Mouse (Mus musculus) intestine, embryonic 14.5 days (tissue): ENCODE measurements around the gene Mphosph9. TPM values are rescaled to one million over a fixed set of nuclear protein-coding genes. Genes with fewer than 3 reads are reported as not detected.

Experiments used
- ATAC-seq: fragments of 200-750 bp; cut with Nextera tagmentation; replicated peaks from 2 replicates; pipeline ENCODE4 v1.8.0; 2017; ENCODE audit warnings: low read depth, moderate number of reproducible peaks, moderate TSS enrichment, moderate library complexity; ENCODE audit not compliant: low FRiP score, low TSS enrichment
- DNase-seq: peaks from one replicate; pipeline ENCODE4 v3.0.0-alpha.2; 2018; ENCODE audit warnings: low spot score
- H3K27ac ChIP-seq: fragments of 300-500 bp; sonication (generic); 2 replicates; pipeline ENCODE4 v1.5.1; 2014; ENCODE audit warnings: low read depth, mild to moderate bottlenecking, control low read depth
- H3K27me3 ChIP-seq: fragments of 300-500 bp; sonication (generic); replicated peaks from 2 replicates; pipeline ENCODE4 v1.6.1; 2014; ENCODE audit warnings: low read length, control low read depth; ENCODE audit not compliant: control insufficient read depth, insufficient read depth
- H3K36me3 ChIP-seq: fragments of 300-500 bp; sonication (generic); 2 replicates; pipeline ENCODE4 v1.6.1; 2014; ENCODE audit warnings: low read length, control low read depth; ENCODE audit not compliant: control insufficient read depth, insufficient read depth
- H3K4me1 ChIP-seq: fragments of 300-500 bp; sonication (generic); replicated peaks from 2 replicates; pipeline ENCODE4 v1.6.1; 2014; ENCODE audit warnings: low read length, control low read depth, mixed read lengths; ENCODE audit not compliant: control insufficient read depth, insufficient read depth
- H3K4me2 ChIP-seq: fragments of 300-500 bp; sonication (generic); 2 replicates; pipeline ENCODE4 v1.6.1; 2014; ENCODE audit warnings: low read length
- H3K4me3 ChIP-seq: fragments of 300-500 bp; sonication (generic); 2 replicates; pipeline ENCODE4 v1.5.1; 2014; ENCODE audit warnings: low read depth, low read length, control low read depth, mixed read lengths
- H3K9ac ChIP-seq: fragments of 300-500 bp; sonication (generic); 2 replicates; pipeline ENCODE4 v1.6.1; 2014; ENCODE audit warnings: mild to moderate bottlenecking, low read length
- H3K9me3 ChIP-seq: fragments of 300-500 bp; sonication (generic); 2 replicates; pipeline ENCODE4 v1.6.1; 2016; ENCODE audit warnings: low read length, control low read depth; ENCODE audit not compliant: control insufficient read depth
- WGBS: fragments of 180-500 bp; shearing (Covaris S2); extraction: QIAGEN DNeasy Blood & Tissue Kit; methylation state at CpG from one replicate; pipeline ENCODE4 v1.1.7; 2014; 5-methylcytosine and 5-hydroxymethylcytosine counted together
- polyA plus RNA-seq: library from polyadenylated mRNA; unstranded; fragments of >200 nt; fragmentation: Nextera tagmentation; extraction: Ambion mirVana; gene quantifications from 2 replicates; pipeline ENCODE4 v1.2.1, GENCODE M21; 2014

Gene Mphosph9
- polyA plus RNA-seq, 1 experiment from 2014 or later, result 13.6 TPM

GRCm38 (mm10) chr5:124244449-124244848 lies 83.3 kb downstream of the Mphosph9 start:
- H3K4me3 ChIP-seq, result no peak overlapping the region
- H3K27me3 ChIP-seq, result no peaks in the 10 kb centered on the region
- H3K9me3 ChIP-seq, result no peaks in the 10 kb centered on the region
- no peak overlapping the region for H3K9ac ChIP-seq
- H3K27ac ChIP-seq, result no peak overlapping the region
- H3K36me3 ChIP-seq, result peaks cover 13% of the 10 kb centered on the region; the same call in 1 of the 2 replicates
- DNase-seq (no peak), ATAC-seq (no peak)
- H3K4me1 ChIP-seq, result peaks cover 29% of the 10 kb centered on the region
- WGBS, result 97% methylated on average over 8 of the region's 8 CpGs
- H3K4me2 ChIP-seq, result no peak overlapping the region

- Histone ChIP-seq H3K9ac (no peak overlapping the region), H3K27me3 (no peaks in the 10 kb centered on the region), H3K27ac (no peak overlapping the region), H3K4me1 (peaks cover 26% of the 10 kb centered on the region), H3K9me3 (no peaks in the 10 kb centered on the region), H3K36me3 (peaks cover 13% of the 10 kb centered on the region; the same call in 1 of the 2 replicates), H3K4me2 (no peak overlapping the region), H3K4me3 (no peak overlapping the region)
- DNase-seq (no peak), ATAC-seq (no peak)
- 89% methylated on average over 9 of the region's 9 CpGs for WGBS
These were observed 84.4 kb downstream of the Mphosph9 start for GRCm38 (mm10) chr5:124243236-124243901.

- WGBS, result 39% methylated on average over 10 of the region's 10 CpGs
- peak overlapping the region; percentile 6; the same call in 1 of the 2 replicates for H3K4me2 ChIP-seq
- ATAC-seq (no peak), DNase-seq (no peak)
- H3K9me3 ChIP-seq, result no peaks in the 10 kb centered on the region
- H3K36me3 ChIP-seq, result peaks cover 13% of the 10 kb centered on the region; the same call in 1 of the 2 replicates
- H3K4me3 ChIP-seq, result no peak overlapping the region
- no peak overlapping the region for H3K27ac ChIP-seq
- H3K4me1 ChIP-seq, result peaks cover 13% of the 10 kb centered on the region
- no peak overlapping the region for H3K9ac ChIP-seq
- no peaks in the 10 kb centered on the region for H3K27me3 ChIP-seq
These were observed 85.9 kb downstream of the Mphosph9 start for GRCm38 (mm10) chr5:124241686-124242444.

- 32% methylated on average over 22 of the region's 22 CpGs for WGBS
- no peak overlapping the region for H3K27ac ChIP-seq
These were observed 86.7 kb downstream of the Mphosph9 start for GRCm38 (mm10) chr5:124240841-124241685.

GRCm38 (mm10) chr5:124236180-124236579 lies 91.6 kb downstream of the Mphosph9 start:
- Histone ChIP-seq H3K9ac (no peak overlapping the region), H3K36me3 (no peaks in the 10 kb centered on the region), H3K27me3 (no peaks in the 10 kb centered on the region), H3K4me2 (no peak overlapping the region), H3K27ac (no peak overlapping the region), H3K4me1 (peaks cover 21% of the 10 kb centered on the region), H3K9me3 (no peaks in the 10 kb centered on the region), H3K4me3 (no peak overlapping the region)
- ATAC-seq (no peak), DNase-seq (no peak)
- 58% methylated on average over 4 of the region's 4 CpGs for WGBS

More at GRCm38 (mm10) chr5:124240841-124241685, 86.7 kb downstream of the Mphosph9 start:
- Histone ChIP-seq H3K4me1 (peaks cover 13% of the 10 kb centered on the region), H3K4me3 (no peak overlapping the region), H3K9me3 (no peaks in the 10 kb centered on the region), H3K4me2 (peak overlapping the region; percentile 6; the same call in 1 of the 2 replicates), H3K36me3 (peaks cover 11% of the 10 kb centered on the region; the same call in 1 of the 2 replicates), H3K27me3 (no peaks in the 10 kb centered on the region), H3K9ac (no peak overlapping the region)
- no peak for DNase-seq
- no peak for ATAC-seq

GRCm38 (mm10) chr5:124234778-124235177 lies 93.0 kb downstream of the Mphosph9 start:
- Histone ChIP-seq H3K4me3 (no peak overlapping the region), H3K36me3 (no peaks in the 10 kb centered on the region), H3K27ac (no peak overlapping the region), H3K9me3 (no peaks in the 10 kb centered on the region), H3K4me1 (peaks cover 17% of the 10 kb centered on the region), H3K4me2 (no peak overlapping the region), H3K27me3 (no peaks in the 10 kb centered on the region), H3K9ac (no peak overlapping the region)
- ATAC-seq (no peak), DNase-seq (no peak)
- 91% methylated on average over 6 of the region's 6 CpGs for WGBS

- WGBS, result 63% methylated on average over 12 of the region's 12 CpGs
- no peaks in the 10 kb centered on the region for H3K9me3 ChIP-seq
- no peak for DNase-seq
These were observed 93.7 kb downstream of the Mphosph9 start for GRCm38 (mm10) chr5:124233874-124234661.

GRCm38 (mm10) chr5:124233144-124233465 lies 94.7 kb downstream of the Mphosph9 start:
- Histone ChIP-seq H3K36me3 (no peaks in the 10 kb centered on the region), H3K9me3 (no peaks in the 10 kb centered on the region), H3K9ac (no peak overlapping the region), H3K4me2 (no peak overlapping the region), H3K4me3 (no peak overlapping the region), H3K27me3 (no peaks in the 10 kb centered on the region), H3K4me1 (peaks cover 17% of the 10 kb centered on the region), H3K27ac (peak overlapping the region; percentile 38)
- ATAC-seq (no peak), DNase-seq (no peak)
- WGBS, result 76% methylated on average over 8 of the region's 8 CpGs

More at GRCm38 (mm10) chr5:124233874-124234661, 93.7 kb downstream of the Mphosph9 start:
- H3K27me3 ChIP-seq, result no peaks in the 10 kb centered on the region
- H3K27ac ChIP-seq, result no peak overlapping the region
- no peak overlapping the region for H3K4me3 ChIP-seq
- H3K9ac ChIP-seq, result no peak overlapping the region
- no peak for ATAC-seq
- H3K4me1 ChIP-seq, result peaks cover 17% of the 10 kb centered on the region
- no peak overlapping the region for H3K4me2 ChIP-seq
- H3K36me3 ChIP-seq, result no peaks in the 10 kb centered on the region
